Mouse (Mus musculus) heart, embryonic 15.5 days (tissue): ENCODE results near the gene Actr1a. TPM values are rescaled to one million over a fixed set of nuclear protein-coding genes. Genes with fewer than 3 reads are reported as not detected.

ENCODE experiments used
- ATAC-seq: fragments of 200-750 bp; cut with Nextera tagmentation; replicated peaks from 2 replicates; pipeline ENCODE4 v1.8.0; 2017; ENCODE audit warnings: low read depth, moderate TSS enrichment; ENCODE audit not compliant: insufficient number of reproducible peaks, insufficient read depth, low FRiP score
- H3K27ac ChIP-seq: fragments of 300-500 bp; sonication (generic); 2 replicates; pipeline ENCODE4 v1.5.1; 2015; ENCODE audit warnings: mild to moderate bottlenecking, inconsistent platforms
- H3K27me3 ChIP-seq: fragments of 300-500 bp; sonication (generic); 2 replicates; pipeline ENCODE4 v1.6.1; 2015; ENCODE audit warnings: inconsistent platforms
- H3K36me3 ChIP-seq: fragments of 300-500 bp; sonication (generic); 2 replicates; pipeline ENCODE4 v1.6.1; 2015; ENCODE audit warnings: mild to moderate bottlenecking, inconsistent platforms
- H3K4me1 ChIP-seq: fragments of 300-500 bp; sonication (generic); replicated peaks from 2 replicates; pipeline ENCODE4 v1.6.1; 2015; ENCODE audit warnings: inconsistent platforms
- H3K4me2 ChIP-seq: fragments of 300-500 bp; sonication (generic); 2 replicates; pipeline ENCODE4 v1.6.1; 2015; ENCODE audit warnings: inconsistent platforms, mild to moderate bottlenecking, moderate library complexity
- H3K4me3 ChIP-seq: fragments of 300-500 bp; sonication (generic); 2 replicates; pipeline ENCODE4 v1.5.1; 2015; ENCODE audit warnings: mild to moderate bottlenecking, inconsistent platforms
- H3K9ac ChIP-seq: fragments of 300-500 bp; sonication (generic); 2 replicates; pipeline ENCODE4 v1.6.1; 2015; ENCODE audit warnings: mild to moderate bottlenecking, inconsistent platforms
- H3K9me3 ChIP-seq: fragments of 300-500 bp; sonication (generic); replicated peaks from 2 replicates; pipeline ENCODE4 v1.6.1; 2016; ENCODE audit warnings: inconsistent platforms
- WGBS: fragments of 180-500 bp; shearing (Covaris S2); methylation state at CpG from one replicate; pipeline ENCODE4 v1.1.7; 2015; ENCODE audit warnings: mixed read lengths; 5-methylcytosine and 5-hydroxymethylcytosine counted together
- polyA plus RNA-seq: library from polyadenylated mRNA; unstranded; fragments of >200 nt; fragmentation: Nextera tagmentation; extraction: Ambion mirVana; gene quantifications from 2 replicates; pipeline ENCODE4 v1.2.1, GENCODE M21; 2015

Gene Actr1a
- polyA plus RNA-seq, 1 experiment from 2014 or later = 103 TPM

- Histone ChIP-seq H3K27ac (peak overlapping the region; percentile 67), H3K36me3 (no peaks in the 10 kb centered on the region), H3K4me3 (peak overlapping the region; percentile 60), H3K4me2 (peak overlapping the region; percentile 96), H3K9me3 (no peaks in the 10 kb centered on the region), H3K4me1 (peaks cover 18% of the 10 kb centered on the region), H3K9ac (peak overlapping the region; percentile 75), H3K27me3 (peaks cover 9% of the 10 kb centered on the region; the same call in 1 of the 2 replicates)
- under 1% methylated on average over 78 of the region's 78 CpGs for WGBS
- ATAC-seq = peak; percentile 84
Observed at GRCm38 (mm10) chr19:46348761-46349458, 46.6 kb downstream of the Actr1a start.

DNA sequence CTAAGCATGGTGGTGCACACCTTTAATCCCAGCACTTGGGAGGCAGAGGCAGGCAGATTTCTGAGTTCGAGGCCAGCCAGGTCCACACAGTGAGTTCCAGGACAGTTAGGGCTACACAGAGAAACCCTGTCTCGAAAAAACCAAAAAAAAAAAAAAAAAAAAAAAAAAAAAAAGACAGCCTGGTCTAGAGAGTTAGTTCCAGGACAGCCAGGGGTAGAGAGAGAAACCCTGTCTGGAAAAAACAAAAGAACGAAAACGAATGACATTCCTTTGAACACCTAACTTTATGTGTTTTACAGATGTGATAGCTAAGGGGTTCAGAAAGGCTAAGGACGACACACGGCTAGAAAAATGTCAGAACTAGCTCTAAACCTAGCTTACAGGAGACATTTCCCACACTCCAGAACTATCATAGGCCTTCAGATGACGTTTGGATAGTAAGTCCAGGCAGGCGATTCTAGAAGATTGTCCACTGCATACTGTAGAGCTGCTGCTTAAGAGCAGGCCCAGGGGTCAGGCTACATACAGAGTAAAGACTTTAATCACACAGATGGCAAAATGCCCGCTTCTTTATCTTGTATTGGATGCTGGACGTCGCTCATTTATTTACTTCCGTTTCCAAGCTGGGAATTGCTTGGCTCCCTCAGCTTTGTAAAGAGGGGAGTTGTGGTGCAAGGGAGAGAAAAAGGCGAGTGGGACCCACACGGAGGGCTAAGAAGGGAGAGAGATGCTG lies 47.4 kb downstream of the Actr1a start:
- H3K4me1 ChIP-seq = peaks cover 18% of the 10 kb centered on the region
- H3K36me3 ChIP-seq = no peaks in the 10 kb centered on the region
- peak overlapping the region; percentile 75 for H3K9ac ChIP-seq
- ATAC-seq = no peak
- peak overlapping the region; percentile 67 for H3K27ac ChIP-seq
- H3K9me3 ChIP-seq = no peaks in the 10 kb centered on the region
- H3K4me3 ChIP-seq = peak overlapping the region; percentile 60
- peaks cover 16% of the 10 kb centered on the region for H3K27me3 ChIP-seq
- WGBS = 27% methylated on average over 14 of the region's 14 CpGs
- peak overlapping the region; percentile 96 for H3K4me2 ChIP-seq

DNA sequence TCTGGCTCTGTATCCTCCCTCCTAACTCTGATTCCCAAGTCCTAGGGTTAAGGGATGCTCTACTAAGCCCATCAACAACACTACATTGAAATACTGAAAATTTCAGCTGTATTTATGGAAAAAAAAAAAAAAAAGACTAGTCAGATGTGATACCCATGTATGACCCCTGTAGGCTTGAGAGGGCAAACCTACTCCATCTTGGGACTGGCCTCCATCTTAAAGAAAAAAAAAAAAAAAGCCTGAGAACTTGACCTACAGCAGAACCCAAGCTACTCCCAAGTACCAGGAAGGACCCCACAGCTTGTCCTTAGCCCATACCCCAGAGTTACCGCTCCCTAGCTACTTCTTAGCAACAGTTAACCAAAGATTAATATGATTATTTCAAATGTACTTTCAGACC lies 48.4 kb downstream of the Actr1a start:
- no peak for ATAC-seq
- no peak overlapping the region for H3K4me3 ChIP-seq
- H3K27me3 ChIP-seq = peaks cover 16% of the 10 kb centered on the region
- H3K27ac ChIP-seq = no peak overlapping the region
- H3K4me1 ChIP-seq = peaks cover 18% of the 10 kb centered on the region
- no peak overlapping the region for H3K4me2 ChIP-seq
- H3K9me3 ChIP-seq = no peaks in the 10 kb centered on the region
- 93% methylated on average over 1 of the region's 1 CpGs for WGBS
- H3K9ac ChIP-seq = no peak overlapping the region
- no peaks in the 10 kb centered on the region for H3K36me3 ChIP-seq

DNA sequence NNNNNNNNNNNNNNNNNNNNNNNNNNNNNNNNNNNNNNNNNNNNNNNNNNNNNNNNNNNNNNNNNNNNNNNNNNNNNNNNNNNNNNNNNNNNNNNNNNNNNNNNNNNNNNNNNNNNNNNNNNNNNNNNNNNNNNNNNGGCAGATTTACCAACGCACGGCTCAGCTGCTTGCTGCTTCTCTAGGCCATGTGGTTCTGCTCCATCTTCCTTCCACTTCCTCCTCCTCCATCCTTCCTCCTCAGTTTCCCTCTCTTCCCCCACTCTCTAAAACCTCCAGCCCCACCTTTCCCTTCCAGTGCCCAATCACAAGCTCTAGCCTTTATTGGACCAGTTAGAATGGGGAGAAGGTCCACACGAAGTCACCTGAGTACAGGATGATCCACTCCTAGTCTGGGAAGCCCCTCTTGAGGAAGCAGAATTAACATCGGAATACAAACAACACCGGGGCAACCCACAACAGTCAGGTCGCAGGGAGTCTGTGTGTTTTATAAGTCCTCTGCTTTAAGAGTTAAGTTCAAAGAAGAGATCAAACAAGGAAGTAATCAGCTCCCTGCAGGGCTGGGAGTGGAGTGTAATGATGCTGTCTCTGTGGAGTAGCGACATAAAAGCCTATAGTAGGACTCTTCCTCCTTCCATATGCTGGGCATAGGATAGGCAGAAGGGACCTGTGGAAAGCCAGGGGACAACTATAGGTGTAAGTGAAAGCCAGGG lies 50.7 kb downstream of the Actr1a start:
- Histone ChIP-seq H3K27ac (no peak overlapping the region), H3K4me1 (peaks cover 20% of the 10 kb centered on the region), H3K4me3 (no peak overlapping the region), H3K27me3 (peaks cover 12% of the 10 kb centered on the region), H3K4me2 (no peak overlapping the region), H3K9me3 (no peaks in the 10 kb centered on the region), H3K36me3 (no peaks in the 10 kb centered on the region), H3K9ac (no peak overlapping the region)
- WGBS = 23% methylated on average over 7 of the region's 7 CpGs
- no peak for ATAC-seq

DNA sequence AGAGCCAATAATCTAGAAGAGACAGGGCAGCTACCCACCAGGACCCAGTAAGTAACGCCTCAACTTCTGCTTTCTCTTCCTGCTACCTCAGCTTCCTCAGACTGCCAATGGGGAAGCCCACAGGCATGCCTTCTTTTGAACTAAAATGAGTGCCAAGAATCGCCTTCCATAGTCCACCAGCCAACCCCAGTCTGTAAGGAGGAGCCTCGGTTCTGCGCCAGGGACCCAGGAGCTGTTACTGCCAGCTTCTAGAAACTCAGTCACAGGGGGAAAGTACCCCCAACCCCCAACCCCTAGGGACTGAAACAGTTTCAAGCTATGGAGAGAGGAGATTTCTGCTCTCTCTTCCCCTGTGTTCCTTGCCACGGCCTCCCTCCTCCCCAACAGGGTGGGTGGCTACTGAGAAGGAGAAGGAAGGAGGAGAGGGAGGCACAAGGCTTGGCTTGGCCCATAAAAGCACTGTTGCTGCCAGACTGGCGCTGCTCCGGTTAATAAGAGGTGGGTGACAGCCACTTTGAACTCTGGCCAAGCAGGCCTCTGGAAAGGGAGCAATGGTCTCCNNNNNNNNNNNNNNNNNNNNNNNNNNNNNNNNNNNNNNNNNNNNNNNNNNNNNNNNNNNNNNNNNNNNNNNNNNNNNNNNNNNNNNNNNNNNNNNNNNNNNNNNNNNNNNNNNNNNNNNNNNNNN lies 56.1 kb downstream of the Actr1a start:
- peak overlapping the region; percentile 54 for H3K4me2 ChIP-seq
- no peak for ATAC-seq
- H3K9me3 ChIP-seq = no peaks in the 10 kb centered on the region
- no peak overlapping the region for H3K9ac ChIP-seq
- peaks cover 24% of the 10 kb centered on the region for H3K4me1 ChIP-seq
- H3K36me3 ChIP-seq = no peaks in the 10 kb centered on the region
- H3K27me3 ChIP-seq = peaks cover 11% of the 10 kb centered on the region
- 58% methylated on average over 7 of the region's 7 CpGs for WGBS
- H3K4me3 ChIP-seq = 0 out of 2 replicates have a peak overlapping the region, but pooled peaks have one; percentile 91
- peak overlapping the region; percentile 50 for H3K27ac ChIP-seq

DNA sequence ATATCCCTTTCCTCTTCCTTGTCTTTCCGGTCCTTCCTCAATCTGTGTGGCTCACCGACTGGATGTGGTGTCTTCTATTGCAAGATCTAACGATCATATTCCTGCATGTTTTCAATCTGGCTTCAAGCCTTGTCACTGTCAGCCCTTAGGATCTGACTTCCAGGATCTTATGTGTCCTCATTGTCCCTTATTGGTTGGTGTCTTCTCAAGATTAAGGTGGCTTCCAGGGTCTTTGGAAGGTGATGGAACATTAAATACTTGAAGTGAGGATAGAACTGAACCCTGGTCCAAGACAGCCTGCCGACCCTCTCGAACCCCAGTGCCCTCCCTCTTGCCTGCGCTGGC lies 56.6 kb downstream of the Actr1a start:
- ATAC-seq = no peak
- peak overlapping the region; percentile 50 for H3K27ac ChIP-seq
- H3K4me2 ChIP-seq = peak overlapping the region; percentile 54
- 0 out of 2 replicates have a peak overlapping the region, but pooled peaks have one; percentile 26 for H3K9ac ChIP-seq
- WGBS = 52% methylated on average over 6 of the region's 6 CpGs
- H3K27me3 ChIP-seq = peaks cover 7% of the 10 kb centered on the region
- H3K9me3 ChIP-seq = no peaks in the 10 kb centered on the region
- peak overlapping the region; percentile 91 for H3K4me3 ChIP-seq
- no peaks in the 10 kb centered on the region for H3K36me3 ChIP-seq
- peaks cover 24% of the 10 kb centered on the region for H3K4me1 ChIP-seq

DNA sequence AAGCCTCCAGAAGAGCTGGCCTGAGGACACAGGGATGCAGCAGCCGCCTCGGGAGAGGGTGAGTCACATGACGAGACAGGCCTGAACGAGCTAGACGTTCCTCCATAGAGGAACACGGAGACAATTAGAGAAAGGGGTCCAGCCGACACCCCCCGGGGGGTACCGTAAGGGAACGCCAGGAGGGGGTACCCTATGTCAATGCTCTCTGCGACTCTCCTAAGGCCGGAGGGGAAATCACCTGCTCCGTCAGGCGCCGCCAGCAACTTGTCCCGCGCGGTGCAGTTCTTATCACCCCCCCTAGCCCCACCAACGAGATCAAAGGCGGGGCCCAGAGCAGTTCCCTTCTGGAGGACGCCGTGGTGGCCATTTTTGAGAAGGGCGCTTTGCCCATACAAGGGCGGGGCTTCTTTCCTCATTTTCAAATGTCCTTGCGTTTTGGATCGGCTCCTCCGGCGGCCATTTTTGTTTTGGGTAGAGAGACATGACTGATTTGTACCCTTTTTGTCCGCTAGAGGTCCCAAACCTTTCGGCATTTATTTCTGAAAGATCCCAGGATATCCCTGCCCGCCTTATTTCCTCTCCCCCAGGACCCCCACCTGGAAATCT lies 57.1 kb downstream of the Actr1a start, which contains the start of gene Cuedc2:
Cuedc2 (minus strand) TSS at position 372 of the 606 bp plus-strand sequence.
- H3K27me3 ChIP-seq = peaks cover 2% of the 10 kb centered on the region
- H3K27ac ChIP-seq = peak within 1 kb of the TSS; percentile 58
- no peaks in the 10 kb centered on the region for H3K9me3 ChIP-seq
- H3K9ac ChIP-seq = peak within 1 kb of the TSS; percentile 90
- H3K4me2 ChIP-seq = peak within 1 kb of the TSS; percentile 75
- ATAC-seq = peak; percentile 80
- no peaks in the 10 kb centered on the region for H3K36me3 ChIP-seq
- H3K4me3 ChIP-seq = peak within 1 kb of the TSS; percentile 91
- H3K4me1 ChIP-seq = peaks cover 24% of the 10 kb centered on the region
- WGBS = under 1% methylated on average over 31 of the region's 31 CpGs

DNA sequence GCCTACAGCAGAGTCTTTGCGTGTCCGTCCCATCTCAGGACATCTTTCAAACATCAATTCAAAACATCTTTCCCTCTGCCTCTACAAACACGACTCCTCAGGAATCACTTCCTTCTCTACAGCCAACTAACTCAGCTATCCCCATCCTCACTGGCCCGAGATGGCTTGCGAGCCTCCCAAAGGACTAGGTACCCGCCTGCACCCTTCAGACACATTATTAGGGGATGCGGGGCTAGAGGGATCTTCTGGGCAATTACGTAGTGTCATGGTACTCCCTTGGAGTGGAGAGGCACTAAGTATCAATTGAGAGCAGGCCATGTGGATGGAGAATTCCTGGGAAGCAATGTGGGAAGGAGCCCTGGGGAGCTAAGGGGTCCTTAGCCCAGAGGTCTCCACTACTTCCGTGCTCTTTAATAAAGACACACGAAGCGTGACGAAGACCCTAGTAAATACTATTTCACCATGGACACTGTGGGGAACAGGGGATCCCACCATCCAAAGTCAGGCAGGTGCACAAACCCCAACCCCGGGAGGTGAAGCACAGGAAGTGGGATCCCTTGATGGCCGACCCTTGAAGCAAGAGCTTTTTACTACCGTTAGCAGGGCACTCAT lies 57.7 kb downstream of the Actr1a start:
- no peaks in the 10 kb centered on the region for H3K36me3 ChIP-seq
- H3K4me2 ChIP-seq = peak overlapping the region; percentile 75
- no peaks in the 10 kb centered on the region for H3K9me3 ChIP-seq
- H3K27ac ChIP-seq = peak overlapping the region; percentile 58; the same call in 1 of the 2 replicates
- H3K27me3 ChIP-seq = no peaks in the 10 kb centered on the region
- H3K4me3 ChIP-seq = peak overlapping the region; percentile 91
- no peak for ATAC-seq
- 37% methylated on average over 15 of the region's 15 CpGs for WGBS
- peaks cover 24% of the 10 kb centered on the region for H3K4me1 ChIP-seq
- peak overlapping the region; percentile 90 for H3K9ac ChIP-seq

GRCm38 (mm10) chr19:46333906-46334305 lies 61.6 kb downstream of the Actr1a start:
- no peaks in the 10 kb centered on the region for H3K27me3 ChIP-seq
- no peaks in the 10 kb centered on the region for H3K9me3 ChIP-seq
- WGBS = 82% methylated on average over 3 of the region's 3 CpGs
- peaks cover 23% of the 10 kb centered on the region for H3K4me1 ChIP-seq
- H3K9ac ChIP-seq = no peak overlapping the region
- H3K36me3 ChIP-seq = peaks cover 12% of the 10 kb centered on the region; the same call in 1 of the 2 replicates
- ATAC-seq = no peak
- H3K4me2 ChIP-seq = no peak overlapping the region
- H3K4me3 ChIP-seq = no peak overlapping the region
- no peak overlapping the region for H3K27ac ChIP-seq

DNA sequence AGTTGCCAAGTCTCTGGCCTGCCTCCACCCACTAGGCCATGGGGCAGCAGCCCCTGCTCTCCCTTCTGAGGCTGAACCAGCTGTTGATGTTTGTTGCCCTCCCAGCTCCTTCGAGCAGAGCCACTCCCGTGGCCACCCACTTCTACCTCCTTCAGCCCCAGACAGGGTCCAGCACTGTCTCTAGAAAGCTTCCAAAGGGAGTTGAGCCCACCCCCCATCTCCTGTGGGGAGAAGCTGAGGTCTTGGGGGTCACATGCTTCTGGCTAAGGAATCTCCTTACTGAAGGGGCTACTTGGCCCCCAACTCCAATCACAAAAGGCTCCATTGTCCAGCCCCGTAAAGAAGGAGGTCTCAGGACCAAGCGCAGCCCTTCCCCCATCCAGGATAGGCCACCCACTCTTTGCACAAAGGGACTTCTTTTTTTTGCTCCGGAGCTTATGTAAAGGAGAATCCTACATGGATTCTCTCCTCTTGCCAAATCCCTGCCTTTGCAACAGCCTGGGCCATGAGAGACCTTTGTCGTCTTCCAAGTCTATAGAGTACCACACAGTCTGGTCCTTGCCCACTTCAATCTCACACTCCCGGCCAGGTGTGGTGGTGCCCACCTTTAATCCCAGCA lies 62.7 kb downstream of the Actr1a start:
- no peak overlapping the region for H3K9ac ChIP-seq
- no peak overlapping the region for H3K4me3 ChIP-seq
- H3K36me3 ChIP-seq = peaks cover 12% of the 10 kb centered on the region; the same call in 1 of the 2 replicates
- no peaks in the 10 kb centered on the region for H3K9me3 ChIP-seq
- no peak overlapping the region for H3K27ac ChIP-seq
- WGBS = 73% methylated on average over 7 of the region's 7 CpGs
- no peak for ATAC-seq
- H3K27me3 ChIP-seq = no peaks in the 10 kb centered on the region
- peaks cover 23% of the 10 kb centered on the region for H3K4me1 ChIP-seq
- no peak overlapping the region for H3K4me2 ChIP-seq
